Mouse (Mus musculus): ENCODE measurements around the gene C130026I21Rik. TPM values are rescaled to one million over a fixed set of nuclear protein-coding genes. Genes with fewer than 3 reads are reported as not detected.
"Not testable (repeated sequence)": the region's sequence is repeated elsewhere in the genome, so short reads cannot be mapped to it uniquely, and the experiment has no call there.

Gene C130026I21Rik
- total RNA-seq, 1 experiment: 2.9 TPM

DNA sequence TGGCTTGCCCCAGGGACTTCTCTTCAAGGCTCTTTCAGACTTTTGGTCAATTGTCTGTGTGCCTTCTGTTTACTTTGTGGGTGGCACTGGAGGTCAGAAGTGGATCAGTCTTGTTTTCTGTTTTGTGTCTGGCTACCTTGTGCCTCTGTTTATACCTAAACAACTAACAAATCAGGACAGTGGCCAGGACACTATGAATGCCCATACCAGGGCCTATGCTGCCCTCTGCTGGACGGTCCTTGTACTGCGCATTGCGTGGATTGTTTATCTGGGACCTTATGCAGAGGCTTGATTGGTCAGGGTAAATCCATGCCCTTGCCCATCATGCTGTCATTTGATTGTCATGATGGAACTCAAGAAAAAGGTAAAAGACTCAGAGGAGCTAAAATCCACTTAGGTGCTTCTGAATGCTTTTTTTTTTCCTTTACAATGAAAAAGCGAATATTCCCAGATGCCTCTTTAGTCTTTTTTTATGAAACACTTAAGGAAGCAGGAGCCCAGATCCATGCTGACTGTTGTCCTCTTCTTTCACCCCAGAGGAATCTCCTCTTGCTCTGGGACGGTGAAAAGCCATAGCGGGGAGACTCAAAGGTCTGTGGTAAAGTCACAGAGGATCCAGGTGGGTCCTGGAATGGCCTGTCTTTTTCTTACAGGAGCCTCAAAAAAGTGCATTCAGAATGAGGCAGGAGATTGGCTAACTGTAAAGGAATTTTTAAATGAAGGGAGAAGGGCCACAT, 155.5 kb downstream of the C130026I21Rik start:
- H3K4me1 ChIP-seq (ENCODE audit: control insufficient read depth in 2 of 2, insufficient read depth in 2 of 2, low read length in 2 of 2, poor library complexity in 1 of 2); H3K9me3 ChIP-seq (ENCODE audit: control insufficient read depth, insufficient read depth, low read depth, low read length); DNase-seq (ENCODE audit: low read depth, low spot score); H3K27ac ChIP-seq (ENCODE audit: insufficient read depth, low read depth, low read length, poor library complexity, severe bottlenecking); H3K9ac ChIP-seq (ENCODE audit: insufficient read depth, low read depth, low read length, poor library complexity, severe bottlenecking); in situ Hi-C loops (cut with MboI; ENCODE audit: low sequenced_read_pairs in 2 of 2, unreplicated experiment in 2 of 2); H3K36me3 ChIP-seq (ENCODE audit: control insufficient read depth, insufficient read depth, low read length, poor library complexity, severe bottlenecking); H3K4me3 ChIP-seq (ENCODE audit: insufficient read depth in 1 of 2, low read depth in 1 of 2, low read length in 2 of 2, poor library complexity in 1 of 2, severe bottlenecking in 1 of 2): not testable (repeated sequence)

GRCm38 (mm10) chr1:85114078-85114477, 156.3 kb downstream of the C130026I21Rik start:
- H3K4me3 ChIP-seq (ENCODE audit: insufficient read depth in 1 of 2, low read depth in 1 of 2, low read length in 2 of 2, poor library complexity in 1 of 2, severe bottlenecking in 1 of 2); H3K4me1 ChIP-seq (ENCODE audit: control insufficient read depth in 2 of 2, insufficient read depth in 2 of 2, low read length in 2 of 2, poor library complexity in 1 of 2); H3K9me3 ChIP-seq (ENCODE audit: control insufficient read depth, insufficient read depth, low read depth, low read length); H3K27ac ChIP-seq (ENCODE audit: insufficient read depth, low read depth, low read length, poor library complexity, severe bottlenecking); in situ Hi-C loops (cut with MboI; ENCODE audit: low sequenced_read_pairs in 2 of 2, unreplicated experiment in 2 of 2); DNase-seq (ENCODE audit: low read depth, low spot score); H3K36me3 ChIP-seq (ENCODE audit: control insufficient read depth, insufficient read depth, low read length, poor library complexity, severe bottlenecking); H3K9ac ChIP-seq (ENCODE audit: insufficient read depth, low read depth, low read length, poor library complexity, severe bottlenecking): not testable (repeated sequence)

DNA sequence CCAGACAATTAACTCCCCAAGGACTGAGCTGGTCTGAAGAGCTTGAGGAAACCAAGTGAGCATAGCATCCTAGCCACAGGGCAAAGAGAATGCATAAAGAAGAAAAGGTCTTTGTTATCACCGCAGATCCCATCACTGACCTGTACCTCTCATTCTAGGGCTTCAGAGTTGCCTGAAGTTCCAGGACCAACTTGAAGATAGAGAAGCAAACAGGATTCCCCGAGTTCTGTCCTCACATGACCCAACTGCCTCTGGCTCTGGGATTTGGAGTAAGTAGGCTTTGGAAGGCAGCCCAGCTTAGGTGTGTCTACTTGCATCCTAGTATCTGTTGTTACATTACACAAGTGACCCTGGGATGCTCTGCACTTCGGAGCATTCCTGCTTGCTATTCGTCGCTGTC, 157.5 kb downstream of the C130026I21Rik start:
- in situ Hi-C loops (cut with MboI; ENCODE audit: low sequenced_read_pairs in 2 of 2, unreplicated experiment in 2 of 2): not testable (repeated sequence)

DNA sequence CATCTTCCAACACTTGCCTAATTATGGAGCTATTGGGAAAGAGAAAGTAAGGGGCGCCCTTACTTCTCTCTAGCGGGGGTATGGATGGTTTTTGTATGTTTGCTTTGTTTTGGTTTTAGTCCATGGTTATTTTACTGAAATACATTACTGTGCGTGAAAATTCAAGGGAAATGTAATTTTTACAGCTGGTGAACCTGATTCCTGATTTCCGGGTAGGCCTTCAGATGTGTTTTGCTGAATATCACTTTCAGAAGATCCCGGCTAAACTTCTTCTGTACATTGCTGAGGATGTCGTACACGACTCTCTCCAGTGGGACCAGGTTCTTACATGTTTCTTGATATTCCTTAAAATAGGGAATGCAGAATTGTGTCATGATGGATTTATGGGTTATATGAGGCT, 158.1 kb downstream of the C130026I21Rik start:
- H3K4me1 ChIP-seq (ENCODE audit: control insufficient read depth in 2 of 2, insufficient read depth in 2 of 2, low read length in 2 of 2, poor library complexity in 1 of 2); in situ Hi-C loops (cut with MboI; ENCODE audit: low sequenced_read_pairs in 2 of 2, unreplicated experiment in 2 of 2); H3K9me3 ChIP-seq (ENCODE audit: control insufficient read depth, insufficient read depth, low read depth, low read length); H3K27ac ChIP-seq (ENCODE audit: insufficient read depth, low read depth, low read length, poor library complexity, severe bottlenecking); DNase-seq (ENCODE audit: low read depth, low spot score); H3K9ac ChIP-seq (ENCODE audit: insufficient read depth, low read depth, low read length, poor library complexity, severe bottlenecking); H3K4me3 ChIP-seq (ENCODE audit: insufficient read depth in 1 of 2, low read depth in 1 of 2, low read length in 2 of 2, poor library complexity in 1 of 2, severe bottlenecking in 1 of 2); H3K36me3 ChIP-seq (ENCODE audit: control insufficient read depth, insufficient read depth, low read length, poor library complexity, severe bottlenecking): not testable (repeated sequence)

More for the DNA sequence above, 157.5 kb downstream of the C130026I21Rik start:
- H3K4me1 ChIP-seq (ENCODE audit: control insufficient read depth in 2 of 2, insufficient read depth in 2 of 2, low read length in 2 of 2, poor library complexity in 1 of 2); H3K9me3 ChIP-seq (ENCODE audit: control insufficient read depth, insufficient read depth, low read depth, low read length); H3K36me3 ChIP-seq (ENCODE audit: control insufficient read depth, insufficient read depth, low read length, poor library complexity, severe bottlenecking); H3K9ac ChIP-seq (ENCODE audit: insufficient read depth, low read depth, low read length, poor library complexity, severe bottlenecking); DNase-seq (ENCODE audit: low read depth, low spot score); H3K27ac ChIP-seq (ENCODE audit: insufficient read depth, low read depth, low read length, poor library complexity, severe bottlenecking); H3K4me3 ChIP-seq (ENCODE audit: insufficient read depth in 1 of 2, low read depth in 1 of 2, low read length in 2 of 2, poor library complexity in 1 of 2, severe bottlenecking in 1 of 2): not testable (repeated sequence)

DNA sequence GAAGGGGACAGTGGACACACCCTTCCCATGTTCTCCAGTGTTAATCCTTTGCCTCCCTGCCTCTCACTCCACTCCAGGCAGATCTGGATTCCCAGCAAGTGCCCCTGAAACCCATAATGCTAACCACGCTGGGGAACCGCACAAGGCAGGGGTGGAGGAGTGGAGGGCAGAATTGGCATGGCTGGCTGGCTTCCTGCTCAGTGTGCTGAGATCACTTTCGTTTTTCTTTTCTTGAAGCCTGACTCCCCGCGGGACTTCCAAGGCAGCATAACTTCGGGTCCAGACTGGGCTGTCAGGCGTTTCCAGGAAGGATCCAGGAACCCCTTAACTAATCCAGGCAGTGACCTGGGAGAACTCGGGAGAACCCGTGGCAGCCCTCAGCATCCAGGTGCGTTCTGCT, 158.8 kb downstream of the C130026I21Rik start:
- H3K9ac ChIP-seq (ENCODE audit: insufficient read depth, low read depth, low read length, poor library complexity, severe bottlenecking); H3K9me3 ChIP-seq (ENCODE audit: control insufficient read depth, insufficient read depth, low read depth, low read length); in situ Hi-C loops (cut with MboI; ENCODE audit: low sequenced_read_pairs in 2 of 2, unreplicated experiment in 2 of 2); H3K4me3 ChIP-seq (ENCODE audit: insufficient read depth in 1 of 2, low read depth in 1 of 2, low read length in 2 of 2, poor library complexity in 1 of 2, severe bottlenecking in 1 of 2); H3K36me3 ChIP-seq (ENCODE audit: control insufficient read depth, insufficient read depth, low read length, poor library complexity, severe bottlenecking); H3K27ac ChIP-seq (ENCODE audit: insufficient read depth, low read depth, low read length, poor library complexity, severe bottlenecking); H3K4me1 ChIP-seq (ENCODE audit: control insufficient read depth in 2 of 2, insufficient read depth in 2 of 2, low read length in 2 of 2, poor library complexity in 1 of 2); DNase-seq (ENCODE audit: low read depth, low spot score): not testable (repeated sequence)

- DNase-seq (ENCODE audit: low read depth, low spot score); H3K27ac ChIP-seq (ENCODE audit: insufficient read depth, low read depth, low read length, poor library complexity, severe bottlenecking); H3K36me3 ChIP-seq (ENCODE audit: control insufficient read depth, insufficient read depth, low read length, poor library complexity, severe bottlenecking); H3K9me3 ChIP-seq (ENCODE audit: control insufficient read depth, insufficient read depth, low read depth, low read length); in situ Hi-C loops (cut with MboI; ENCODE audit: low sequenced_read_pairs in 2 of 2, unreplicated experiment in 2 of 2); H3K4me3 ChIP-seq (ENCODE audit: insufficient read depth in 1 of 2, low read depth in 1 of 2, low read length in 2 of 2, poor library complexity in 1 of 2, severe bottlenecking in 1 of 2); H3K4me1 ChIP-seq (ENCODE audit: control insufficient read depth in 2 of 2, insufficient read depth in 2 of 2, low read length in 2 of 2, poor library complexity in 1 of 2); H3K9ac ChIP-seq (ENCODE audit: insufficient read depth, low read depth, low read length, poor library complexity, severe bottlenecking): not testable (repeated sequence)
These were observed 159.5 kb downstream of the C130026I21Rik start for GRCm38 (mm10) chr1:85110876-85111275.

DNA sequence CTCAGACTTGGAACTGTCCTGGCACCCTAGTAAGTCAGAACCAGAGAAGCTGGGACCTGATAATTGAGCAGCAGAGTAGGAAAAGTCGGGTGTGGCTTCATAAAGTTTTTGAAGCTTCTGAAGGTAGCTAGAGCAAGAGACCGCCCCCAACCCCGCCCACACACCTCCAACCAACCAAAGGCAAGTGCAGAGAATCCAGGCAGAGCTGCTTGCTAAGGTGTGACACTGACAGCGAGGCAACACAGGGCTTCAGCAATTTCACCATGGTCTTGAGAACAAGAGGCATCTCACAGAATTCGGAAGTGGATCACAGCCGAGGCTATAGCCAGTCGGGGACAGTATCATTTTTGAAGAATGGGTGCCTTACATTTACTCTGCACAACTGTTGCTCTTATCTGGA, 160.6 kb downstream of the C130026I21Rik start, which contains the start of gene A530032D15Rik:
TSS of gene A530032D15Rik (minus strand) at position 101 of the 400 bp plus-strand sequence.
- DNase-seq (ENCODE audit: low read depth, low spot score); H3K9ac ChIP-seq (ENCODE audit: insufficient read depth, low read depth, low read length, poor library complexity, severe bottlenecking); in situ Hi-C loops (cut with MboI; ENCODE audit: low sequenced_read_pairs in 2 of 2, unreplicated experiment in 2 of 2): not testable (repeated sequence)

GRCm38 (mm10) chr1:85106013-85106412, 164.4 kb downstream of the C130026I21Rik start:
- in situ Hi-C loops (cut with MboI; ENCODE audit: low sequenced_read_pairs in 2 of 2, unreplicated experiment in 2 of 2); DNase-seq (ENCODE audit: low read depth, low spot score); H3K4me3 ChIP-seq (ENCODE audit: insufficient read depth in 1 of 2, low read depth in 1 of 2, low read length in 2 of 2, poor library complexity in 1 of 2, severe bottlenecking in 1 of 2); H3K9ac ChIP-seq (ENCODE audit: insufficient read depth, low read depth, low read length, poor library complexity, severe bottlenecking); H3K36me3 ChIP-seq (ENCODE audit: control insufficient read depth, insufficient read depth, low read length, poor library complexity, severe bottlenecking); H3K27ac ChIP-seq (ENCODE audit: insufficient read depth, low read depth, low read length, poor library complexity, severe bottlenecking); H3K9me3 ChIP-seq (ENCODE audit: control insufficient read depth, insufficient read depth, low read depth, low read length); H3K4me1 ChIP-seq (ENCODE audit: control insufficient read depth in 2 of 2, insufficient read depth in 2 of 2, low read length in 2 of 2, poor library complexity in 1 of 2): not testable (repeated sequence)

More for the DNA sequence above, 160.6 kb downstream of the C130026I21Rik start, which contains the start of gene A530032D15Rik:
- not testable (repeated sequence) for H3K4me3 ChIP-seq (ENCODE audit: insufficient read depth in 1 of 2, low read depth in 1 of 2, low read length in 2 of 2, poor library complexity in 1 of 2, severe bottlenecking in 1 of 2); H3K27ac ChIP-seq (ENCODE audit: insufficient read depth, low read depth, low read length, poor library complexity, severe bottlenecking); H3K36me3 ChIP-seq (ENCODE audit: control insufficient read depth, insufficient read depth, low read length, poor library complexity, severe bottlenecking); H3K9me3 ChIP-seq (ENCODE audit: control insufficient read depth, insufficient read depth, low read depth, low read length); H3K4me1 ChIP-seq (ENCODE audit: control insufficient read depth in 2 of 2, insufficient read depth in 2 of 2, low read length in 2 of 2, poor library complexity in 1 of 2)

Measured in ES-E14 (cell line).